24 mouse cellular contexts compared by ENCODE assay signal in genomic region chr2:179742419-179742818, GRCm38 (mm10).
DNase-seq lines count a peak whose midpoint lies in the region; ATAC-seq lines count a peak whose summit lies in the region.
"Had no signal": no experiment of that assay in that cellular context is flagged by ENCODE, and none has a peak within 500 bp of the region (broad histone marks: within the 10 kb centered on the region; RNA-seq: fewer than 3 reads in every experiment).

No protein-coding gene starts in this region.

- no peak overlapping the region for H3K9ac ChIP-seq in embryonic facial prominence, embryonic 13.5 days
- no peak overlapping the region for H3K9ac ChIP-seq in forebrain, embryonic 16.5 days (replicated peaks; ENCODE audit: low read depth, low read length)
- no peak overlapping the region for H3K9ac ChIP-seq in forebrain, embryonic 14.5 days (ENCODE audit: low read length)
- H3K9ac ChIP-seq in hindbrain, embryonic 16.5 days (ENCODE audit: low read depth, low read length) = no peak overlapping the region
- no peak overlapping the region for H3K9ac ChIP-seq in hindbrain, embryonic 11.5 days (ENCODE audit: low read depth, low read length)
- no peak overlapping the region for H3K9ac ChIP-seq in kidney, embryonic 16.5 days (replicated peaks; ENCODE audit: low read length)
- H3K9ac ChIP-seq: embryonic facial prominence, embryonic 15.5 days; forebrain, postnatal 0 days had no signal

- H3K27me3 ChIP-seq in embryonic facial prominence, embryonic 13.5 days = peaks cover 18% of the 10 kb centered on the region
- H3K27me3 ChIP-seq in embryonic facial prominence, embryonic 10.5 days (replicated peaks; ENCODE audit: low read depth, poor library complexity, severe bottlenecking) = no peaks in the 10 kb centered on the region
- H3K27me3 ChIP-seq in forebrain, embryonic 16.5 days (replicated peaks; ENCODE audit: control insufficient read depth, insufficient read depth, low read length) = no peaks in the 10 kb centered on the region
- H3K27me3 ChIP-seq in forebrain, embryonic 14.5 days (replicated peaks; ENCODE audit: control insufficient read depth, insufficient read depth, low read length) = no peaks in the 10 kb centered on the region
- no peaks in the 10 kb centered on the region for H3K27me3 ChIP-seq in hindbrain, embryonic 16.5 days (replicated peaks; ENCODE audit: control insufficient read depth, insufficient read depth, low read length)
- no peaks in the 10 kb centered on the region for H3K27me3 ChIP-seq in hindbrain, embryonic 11.5 days (ENCODE audit: control insufficient read depth, insufficient read depth, low read length)
- H3K27me3 ChIP-seq in kidney, embryonic 16.5 days (ENCODE audit: insufficient read depth, low read length) = no peaks in the 10 kb centered on the region

- no peak overlapping the region for H3K4me3 ChIP-seq in embryonic facial prominence, embryonic 13.5 days
- H3K4me3 ChIP-seq in embryonic facial prominence, embryonic 10.5 days = no peak overlapping the region
- H3K4me3 ChIP-seq in forebrain, embryonic 16.5 days (replicated peaks; ENCODE audit: low read length) = no peak overlapping the region
- H3K4me3 ChIP-seq in forebrain, embryonic 14.5 days (ENCODE audit: low read depth, low read length) = no peak overlapping the region
- H3K4me3 ChIP-seq in hindbrain, embryonic 16.5 days (ENCODE audit: low read length) = no peak overlapping the region
- no peak overlapping the region for H3K4me3 ChIP-seq in hindbrain, embryonic 11.5 days (ENCODE audit: low read depth, low read length)
- H3K4me3 ChIP-seq in kidney, embryonic 16.5 days (ENCODE audit: low read length) = no peak overlapping the region
- H3K4me3 ChIP-seq: embryonic facial prominence, embryonic 15.5 days; gastrocnemius, adult 2 months had no signal

- no peak for DNase-seq in embryonic facial prominence, embryonic 10.5 days (ENCODE audit: low spot score)
- no peak for DNase-seq in forebrain, embryonic 14.5 days (ENCODE audit: low spot score)
- DNase-seq in hindbrain, embryonic 11.5 days (ENCODE audit: low spot score) = no peak
- no peak for DNase-seq in kidney, adult 8-10 months
- DNase-seq: adrenal gland, adult 8-10 months; adrenal gland, postnatal 25 days; cerebellum, adult 11-12 months; cerebellum, adult 8-10 months; cerebellum, postnatal 36 days; embryo, embryonic 11 days; forebrain, postnatal 0 days; gastrocnemius, adult 2 months; gastrocnemius, postnatal 14 days; heart, adult 11 months; kidney, adult 18-20 months had no signal

- no peaks in the 10 kb centered on the region for H3K4me1 ChIP-seq in embryonic facial prominence, embryonic 13.5 days
- H3K4me1 ChIP-seq in embryonic facial prominence, embryonic 10.5 days = peaks cover 4% of the 10 kb centered on the region
- H3K4me1 ChIP-seq in forebrain, embryonic 16.5 days (replicated peaks; ENCODE audit: control insufficient read depth, insufficient read depth, low read length) = peaks cover 7% of the 10 kb centered on the region; the same call in 1 of the 2 replicates
- no peaks in the 10 kb centered on the region for H3K4me1 ChIP-seq in forebrain, embryonic 14.5 days (ENCODE audit: control insufficient read depth, insufficient read depth, low read length)
- H3K4me1 ChIP-seq in hindbrain, embryonic 16.5 days (ENCODE audit: control insufficient read depth, insufficient read depth, low read depth, low read length) = no peaks in the 10 kb centered on the region
- H3K4me1 ChIP-seq in hindbrain, embryonic 11.5 days (replicated peaks; ENCODE audit: control insufficient read depth, insufficient read depth, low read length) = no peaks in the 10 kb centered on the region
- no peaks in the 10 kb centered on the region for H3K4me1 ChIP-seq in kidney, embryonic 16.5 days (ENCODE audit: insufficient read depth, low read length)
- H3K4me1 ChIP-seq: embryonic facial prominence, embryonic 15.5 days had no signal

- H3K36me3 ChIP-seq in embryonic facial prominence, embryonic 13.5 days = no peaks in the 10 kb centered on the region
- no peaks in the 10 kb centered on the region for H3K36me3 ChIP-seq in embryonic facial prominence, embryonic 10.5 days (replicated peaks)
- H3K36me3 ChIP-seq in forebrain, embryonic 16.5 days (ENCODE audit: control insufficient read depth, insufficient read depth) = no peaks in the 10 kb centered on the region
- H3K36me3 ChIP-seq in forebrain, embryonic 14.5 days (ENCODE audit: control insufficient read depth, insufficient read depth, low read length) = no peaks in the 10 kb centered on the region
- no peaks in the 10 kb centered on the region for H3K36me3 ChIP-seq in hindbrain, embryonic 16.5 days (ENCODE audit: control insufficient read depth, insufficient read depth, low read length)
- no peaks in the 10 kb centered on the region for H3K36me3 ChIP-seq in hindbrain, embryonic 11.5 days (ENCODE audit: control insufficient read depth, insufficient read depth, low read length)
- H3K36me3 ChIP-seq in kidney, embryonic 16.5 days (ENCODE audit: insufficient read depth, low read length) = no peaks in the 10 kb centered on the region
- H3K36me3 ChIP-seq: embryonic facial prominence, embryonic 15.5 days had no signal

- H3K4me2 ChIP-seq in embryonic facial prominence, embryonic 13.5 days = no peak overlapping the region
- H3K4me2 ChIP-seq in forebrain, embryonic 16.5 days (ENCODE audit: low read length) = no peak overlapping the region
- H3K4me2 ChIP-seq in forebrain, embryonic 14.5 days (ENCODE audit: low read length) = no peak overlapping the region
- H3K4me2 ChIP-seq in hindbrain, embryonic 16.5 days (ENCODE audit: low read length) = no peak overlapping the region
- H3K4me2 ChIP-seq in hindbrain, embryonic 11.5 days (replicated peaks; ENCODE audit: low read depth, low read length) = no peak overlapping the region
- no peak overlapping the region for H3K4me2 ChIP-seq in kidney, embryonic 16.5 days (replicated peaks; ENCODE audit: low read depth, low read length)
- H3K4me2 ChIP-seq: embryonic facial prominence, embryonic 15.5 days; heart, embryonic 11.5 days had no signal

- WGBS in embryonic facial prominence, embryonic 13.5 days = 95% methylated on average over 1 of the region's 1 CpGs
- 90% methylated on average over 1 of the region's 1 CpGs for WGBS in embryonic facial prominence, embryonic 10.5 days
- 100% methylated on average over 1 of the region's 1 CpGs for WGBS in forebrain, embryonic 16.5 days
- WGBS in forebrain, embryonic 14.5 days = 88% methylated on average over 1 of the region's 1 CpGs
- WGBS in hindbrain, embryonic 16.5 days = 100% methylated on average over 1 of the region's 1 CpGs
- WGBS in hindbrain, embryonic 11.5 days = 83% methylated on average over 1 of the region's 1 CpGs
- 91% methylated on average over 1 of the region's 1 CpGs for WGBS in kidney, embryonic 16.5 days

- no peak overlapping the region for H3K27ac ChIP-seq in embryonic facial prominence, embryonic 13.5 days
- no peak overlapping the region; the same call in 1 of the 2 replicates for H3K27ac ChIP-seq in embryonic facial prominence, embryonic 10.5 days (replicated peaks)
- no peak overlapping the region for H3K27ac ChIP-seq in forebrain, embryonic 16.5 days (ENCODE audit: low read length)
- H3K27ac ChIP-seq in forebrain, embryonic 14.5 days (ENCODE audit: low read depth, low read length) = no peak overlapping the region
- H3K27ac ChIP-seq in hindbrain, embryonic 16.5 days (ENCODE audit: low read depth, low read length) = no peak overlapping the region
- no peak overlapping the region for H3K27ac ChIP-seq in hindbrain, embryonic 11.5 days (ENCODE audit: low read depth, low read length)
- H3K27ac ChIP-seq in kidney, embryonic 16.5 days (ENCODE audit: low read length) = no peak overlapping the region
- H3K27ac ChIP-seq: embryonic facial prominence, embryonic 15.5 days; gastrocnemius, adult 2 months had no signal

- ATAC-seq in embryonic facial prominence, embryonic 13.5 days (ENCODE audit: insufficient number of reproducible peaks, insufficient read depth, low FRiP score, low TSS enrichment, low read depth) = 0 out of 2 replicates have a peak, but pooled peaks have one; percentile 32
- ATAC-seq in forebrain, embryonic 16.5 days = peak; percentile 31; the same call in 1 of the 2 replicates
- no peak for ATAC-seq in forebrain, embryonic 14.5 days
- peak; percentile 52 for ATAC-seq in hindbrain, embryonic 16.5 days
- no peak for ATAC-seq in hindbrain, embryonic 11.5 days (ENCODE audit: low FRiP score)
- peak; percentile 27; the same call in 1 of the 2 replicates for ATAC-seq in kidney, embryonic 16.5 days (ENCODE audit: low FRiP score, low TSS enrichment)
- ATAC-seq: activated CD4-positive, CD25-positive, alpha-beta regulatory T cell, adult 4 months; inflammation-experienced regulatory T-cells, adult 6 months; intestine, embryonic 16.5 days had no signal

- no peaks in the 10 kb centered on the region for H3K9me3 ChIP-seq in embryonic facial prominence, embryonic 13.5 days
- no peaks in the 10 kb centered on the region for H3K9me3 ChIP-seq in embryonic facial prominence, embryonic 10.5 days
- no peaks in the 10 kb centered on the region for H3K9me3 ChIP-seq in forebrain, embryonic 16.5 days (ENCODE audit: control insufficient read depth, low read length)
- H3K9me3 ChIP-seq in forebrain, embryonic 14.5 days (replicated peaks; ENCODE audit: control insufficient read depth, low read length) = no peaks in the 10 kb centered on the region
- no peaks in the 10 kb centered on the region for H3K9me3 ChIP-seq in hindbrain, embryonic 16.5 days (ENCODE audit: control insufficient read depth, low read length)
- no peaks in the 10 kb centered on the region for H3K9me3 ChIP-seq in hindbrain, embryonic 11.5 days (ENCODE audit: control insufficient read depth, low read length)
- H3K9me3 ChIP-seq in kidney, embryonic 16.5 days (ENCODE audit: low read length) = no peaks in the 10 kb centered on the region
- H3K9me3 ChIP-seq: embryonic facial prominence, embryonic 15.5 days had no signal

Comparison
In these comparisons a context has a peak if more than half of its experiments do, and no peak if none do; other contexts are left out.
1. ATAC-seq: peak in embryonic facial prominence, embryonic 13.5 days (single experiment), forebrain, embryonic 16.5 days (single experiment), hindbrain, embryonic 16.5 days (single experiment) and kidney, embryonic 16.5 days (single experiment); none in forebrain, embryonic 14.5 days (single experiment) and hindbrain, embryonic 11.5 days (single experiment).